Mouse (Mus musculus) thymus, postnatal 4 days (tissue): ENCODE data around the gene Iqce.
A peak's percentile ranks its signal among the peaks of the same experiment; 100 is the strongest.
"Not testable (repeated sequence)": the region's sequence is repeated elsewhere in the genome, so short reads cannot be mapped to it uniquely, and the experiment has no call there.

Experiments used
- DNase-seq: peaks from one replicate; pipeline ENCODE4 v3.0.0; 2021

The Iqce gene

GRCm38 (mm10) chr5:140704378-140705251 is 2.4 kb upstream of the Iqce start, which contains the start of gene Brat1:
Gene Brat1, plus strand, starts transcription at chr5:140705011.
- peak; percentile 100 for DNase-seq

GRCm38 (mm10) chr5:140703480-140704377 is 1.6 kb upstream of the Iqce start:
- DNase-seq, result peak; percentile 51

GRCm38 (mm10) chr5:140702618-140703175 is 519 bp upstream of the Iqce start:
- DNase-seq, result peak; percentile 24

GRCm38 (mm10) chr5:140701661-140702060 is 517 bp downstream of the Iqce start:
- DNase-seq, result no peak

- DNase-seq, result no peak
Measured at GRCm38 (mm10) chr5:140699776-140700175, 2.4 kb downstream of the Iqce start.

GRCm38 (mm10) chr5:140695987-140696386 is 6.2 kb downstream of the Iqce start:
- DNase-seq, result no peak

GRCm38 (mm10) chr5:140688434-140688833 is 13.7 kb downstream of the Iqce start:
- DNase-seq, result no peak

GRCm38 (mm10) chr5:140684343-140685148 is 17.6 kb downstream of the Iqce start:
- DNase-seq, result peak; percentile 70

GRCm38 (mm10) chr5:140682113-140682512 is 20.1 kb downstream of the Iqce start:
- no peak for DNase-seq

GRCm38 (mm10) chr5:140680950-140681349 is 21.2 kb downstream of the Iqce start:
- no peak for DNase-seq

GRCm38 (mm10) chr5:140680051-140680450 is 22.1 kb downstream of the Iqce start:
- DNase-seq, result no peak

- no peak for DNase-seq
Measured at GRCm38 (mm10) chr5:140677137-140677536, 25.0 kb downstream of the Iqce start.

GRCm38 (mm10) chr5:140675640-140676039 is 26.5 kb downstream of the Iqce start:
- DNase-seq, result no peak

- DNase-seq, result no peak
Measured at GRCm38 (mm10) chr5:140675079-140675478, 27.1 kb downstream of the Iqce start.

GRCm38 (mm10) chr5:140674036-140674435 is 28.1 kb downstream of the Iqce start:
- no peak for DNase-seq

- not testable (repeated sequence) for DNase-seq
Measured at GRCm38 (mm10) chr5:140672603-140673002, 29.6 kb downstream of the Iqce start.

GRCm38 (mm10) chr5:140672115-140672514 is 30.1 kb downstream of the Iqce start:
- no peak for DNase-seq

GRCm38 (mm10) chr5:140663621-140664180 is 38.5 kb downstream of the Iqce start:
- DNase-seq, result peak; percentile 82

- peak; percentile 44 for DNase-seq
Measured at GRCm38 (mm10) chr5:140662741-140663592, 39.2 kb downstream of the Iqce start.

GRCm38 (mm10) chr5:140661875-140662643 is 40.1 kb downstream of the Iqce start:
- no peak for DNase-seq
